Mouse (Mus musculus) brain, embryonic 14.5 days (tissue): ENCODE data around the gene Chchd6. TPM values are rescaled to one million over a fixed set of nuclear protein-coding genes. Genes with fewer than 3 reads are reported as not detected.

Experiments
- DNase-seq: peaks from one replicate; pipeline ENCODE4 v3.0.0-alpha.2; 2011; ENCODE audit warnings: low read depth
- CTCF ChIP-seq: fragments of 200-500 bp; IDR thresholded peaks from 2 replicates; pipeline ENCODE4 v1.5.1; 2012; ENCODE audit warnings: inconsistent platforms, mild to moderate bottlenecking, moderate library complexity, borderline replicate concordance; ENCODE audit not compliant: insufficient read depth, insufficient read length; ENCODE audit errors: extremely low read depth
- POLR2A ChIP-seq: fragments of 200-500 bp; IDR thresholded peaks from 2 replicates; pipeline ENCODE4 v1.6.1; 2012; ENCODE audit warnings: mild to moderate bottlenecking, inconsistent platforms, borderline replicate concordance; ENCODE audit not compliant: poor library complexity, insufficient read depth, insufficient read length, severe bottlenecking; ENCODE audit errors: extremely low read depth
- polyA plus RNA-seq: library from polyadenylated mRNA; depleted of rRNA; stranded (reverse); fragments of >200 nt; gene quantifications from 2 replicates; pipeline ENCODE4 v1.2.3, GENCODE M21; 2012

Gene Chchd6
- polyA plus RNA-seq, 1 experiment, result 142 TPM

GRCm38 (mm10) chr6:89573768-89574167 is 21.7 kb downstream of the Chchd6 start:
- DNase-seq, result no peak
- TF ChIP-seq CTCF (no peak), POLR2A (no peak)

GRCm38 (mm10) chr6:89572921-89573636 is 22.4 kb downstream of the Chchd6 start:
- DNase-seq, result peak; percentile 31
- no peak for TF ChIP-seq POLR2A
- no peak for TF ChIP-seq CTCF

DNA sequence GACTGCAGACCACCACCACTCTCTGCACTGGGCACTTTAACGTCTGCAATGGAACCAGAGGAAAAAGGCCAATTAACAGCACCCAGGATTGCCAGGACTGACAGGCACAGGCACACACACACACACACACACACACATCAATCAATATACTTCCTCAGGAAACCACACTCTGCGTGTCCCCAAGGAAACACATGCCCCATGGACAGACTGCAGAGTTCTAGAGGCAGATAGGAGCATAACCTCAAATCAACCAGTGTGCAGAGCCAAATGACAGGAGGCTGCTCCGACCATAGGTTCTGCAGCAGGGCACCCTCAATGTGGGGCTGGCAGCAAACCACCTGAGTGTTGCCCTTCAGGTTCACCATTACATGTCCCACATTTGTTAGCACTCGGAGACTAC is 26.1 kb downstream of the Chchd6 start:
- no peak for DNase-seq
- no peak for TF ChIP-seq POLR2A
- no peak for TF ChIP-seq CTCF

DNA sequence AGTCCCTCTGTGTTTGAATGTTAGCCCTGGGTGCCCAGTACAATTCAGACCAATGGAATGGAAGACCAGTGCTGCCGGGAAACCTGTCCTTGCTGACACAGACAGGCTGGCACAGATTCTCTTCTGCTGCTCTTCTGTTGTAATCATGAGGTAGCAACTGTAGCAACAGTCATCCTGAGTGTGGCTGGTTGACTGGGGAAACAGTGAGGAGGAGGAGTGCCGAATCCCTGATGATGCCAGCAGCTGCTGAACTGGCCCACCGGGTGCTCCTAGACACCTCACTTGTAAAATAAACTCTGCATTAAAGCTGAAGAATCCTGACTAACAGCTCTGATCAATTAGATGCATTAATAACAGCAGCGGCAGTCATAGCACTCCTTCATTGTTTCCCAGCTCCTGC is 28.7 kb downstream of the Chchd6 start:
- no peak for DNase-seq
- TF ChIP-seq CTCF (no peak), POLR2A (no peak)

DNA sequence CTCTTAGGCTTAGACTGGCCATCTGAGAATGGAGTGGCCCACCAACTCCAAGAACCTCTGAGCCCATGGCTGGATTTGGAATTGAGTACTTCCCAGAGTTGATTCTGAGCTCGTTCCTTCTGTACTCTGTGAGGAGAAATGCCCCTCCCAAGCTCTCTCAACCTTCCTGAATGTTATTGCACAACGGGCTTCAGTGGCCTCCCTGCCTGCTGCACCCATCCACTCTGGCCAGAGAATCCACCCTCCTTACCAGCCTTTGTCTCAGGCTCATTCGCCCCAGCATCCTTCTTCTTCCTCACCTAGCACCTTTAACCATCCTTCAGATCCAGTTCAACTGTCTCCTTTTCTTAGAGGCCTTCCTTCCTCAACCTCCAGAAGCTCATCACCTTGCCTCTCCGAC is 32.1 kb downstream of the Chchd6 start:
- TF ChIP-seq POLR2A, result no peak
- TF ChIP-seq CTCF, result no peak
- DNase-seq, result no peak

DNA sequence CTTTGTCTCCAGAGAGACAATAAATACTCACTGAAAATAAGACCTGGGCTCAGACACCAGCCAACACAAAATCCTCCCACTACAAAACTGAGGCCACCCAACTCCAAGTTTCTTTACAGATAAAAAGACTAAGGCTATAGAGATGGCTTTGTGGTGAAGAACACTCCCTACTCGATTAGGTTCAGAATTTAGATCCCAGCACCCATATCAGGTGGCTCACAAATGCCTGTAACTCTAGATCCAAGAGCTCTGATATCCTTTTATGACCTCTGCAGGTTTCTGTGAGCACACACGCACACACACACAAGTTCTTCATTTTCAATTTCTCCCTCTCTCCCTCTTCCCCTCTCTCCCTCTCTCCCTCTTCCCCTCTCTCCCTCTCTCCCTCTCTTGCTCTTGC is 34.6 kb downstream of the Chchd6 start:
- TF ChIP-seq CTCF (no peak), POLR2A (no peak)
- no peak for DNase-seq

DNA sequence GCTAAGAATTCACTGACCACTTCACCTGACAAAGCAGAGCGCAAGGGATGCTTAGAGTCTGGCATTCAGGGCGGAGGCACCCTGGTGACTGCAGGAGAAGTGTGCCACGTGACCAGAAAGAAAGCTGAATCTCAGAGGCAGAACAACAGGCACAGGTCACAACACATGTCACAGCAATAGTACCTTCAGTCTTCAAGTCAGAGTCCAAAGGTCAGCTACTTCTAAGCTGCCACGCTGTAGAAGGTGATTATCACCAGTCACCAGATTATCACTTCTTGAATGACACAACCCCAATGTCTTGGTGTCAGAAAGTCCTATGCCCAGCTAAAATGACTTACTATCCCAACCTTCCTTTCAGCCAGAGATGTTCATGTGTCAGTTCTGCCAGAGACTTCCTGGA is 37.8 kb downstream of the Chchd6 start:
- TF ChIP-seq CTCF (no peak), POLR2A (no peak)
- DNase-seq, result no peak

- no peak for TF ChIP-seq CTCF
- TF ChIP-seq POLR2A, result no peak
These were observed 38.9 kb downstream of the Chchd6 start for GRCm38 (mm10) chr6:89556566-89556965.

GRCm38 (mm10) chr6:89555971-89556370 is 39.5 kb downstream of the Chchd6 start:
- DNase-seq, result no peak
- TF ChIP-seq POLR2A (no peak), CTCF (no peak)

More at GRCm38 (mm10) chr6:89556566-89556965, 38.9 kb downstream of the Chchd6 start:
- peak; percentile 53 for DNase-seq

DNA sequence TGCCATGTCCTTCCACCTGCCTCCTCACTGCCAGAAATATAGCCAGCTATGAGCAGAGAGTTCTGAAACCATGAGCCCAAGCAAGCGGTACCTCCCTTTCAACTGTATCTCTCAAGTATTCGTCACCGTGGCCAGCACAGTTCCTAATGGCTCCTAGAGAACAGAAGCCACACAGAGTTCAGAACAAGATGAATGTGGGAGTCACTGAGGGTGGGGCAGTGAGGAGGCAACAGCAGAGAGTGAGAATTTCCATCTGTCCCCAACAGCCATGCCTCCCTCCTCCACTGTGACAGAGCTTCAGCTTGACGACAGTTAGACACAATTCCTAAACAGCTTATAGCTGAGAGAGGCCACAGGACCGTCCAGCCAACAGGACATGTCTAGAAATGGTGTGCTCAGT is 41.4 kb downstream of the Chchd6 start:
- no peak for DNase-seq
- TF ChIP-seq POLR2A (no peak), CTCF (no peak)

DNA sequence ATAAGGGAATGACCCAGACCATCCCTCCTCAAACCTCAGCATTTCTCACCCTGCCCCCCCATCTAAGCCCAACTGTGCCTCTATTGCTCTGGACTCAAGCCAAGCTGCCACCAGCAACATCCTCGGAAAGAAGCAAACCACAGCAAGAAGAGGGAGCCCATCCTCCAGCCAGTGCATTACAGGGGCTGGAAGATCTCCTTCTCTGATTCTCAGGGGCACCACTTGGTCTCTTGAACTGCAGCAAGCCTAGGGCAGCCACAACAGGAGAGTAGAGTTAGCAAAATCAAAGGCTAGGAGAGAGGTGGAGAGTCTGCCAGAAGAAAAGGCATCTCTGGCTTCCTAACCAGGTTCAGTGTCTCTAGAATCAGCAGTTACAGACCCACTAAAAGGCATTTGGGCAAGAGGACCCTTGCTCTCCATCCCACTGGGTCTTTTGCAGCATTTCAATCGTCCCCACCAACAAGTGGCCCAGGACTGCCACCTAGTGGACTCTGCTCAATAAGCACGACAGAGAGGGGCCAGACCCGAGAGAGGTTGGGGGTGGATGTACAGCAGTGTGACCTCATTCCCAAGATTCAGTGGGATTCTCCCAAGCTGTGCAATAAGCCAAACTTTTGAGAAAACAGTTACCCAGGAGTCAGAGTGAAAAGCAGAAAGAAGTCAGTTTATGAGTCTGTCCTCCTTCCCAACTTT is 42.3 kb downstream of the Chchd6 start:
- DNase-seq, result peak; percentile 83
- TF ChIP-seq CTCF (peak; percentile 96), POLR2A (no peak)
